Mouse (Mus musculus): ENCODE measurements around the gene Aif1. TPM values are rescaled to one million over a fixed set of nuclear protein-coding genes. Genes with fewer than 3 reads are reported as not detected.

The Aif1 gene
- polyA plus RNA-seq, 1 experiment from 2014 or later = 6.2 TPM

DNA sequence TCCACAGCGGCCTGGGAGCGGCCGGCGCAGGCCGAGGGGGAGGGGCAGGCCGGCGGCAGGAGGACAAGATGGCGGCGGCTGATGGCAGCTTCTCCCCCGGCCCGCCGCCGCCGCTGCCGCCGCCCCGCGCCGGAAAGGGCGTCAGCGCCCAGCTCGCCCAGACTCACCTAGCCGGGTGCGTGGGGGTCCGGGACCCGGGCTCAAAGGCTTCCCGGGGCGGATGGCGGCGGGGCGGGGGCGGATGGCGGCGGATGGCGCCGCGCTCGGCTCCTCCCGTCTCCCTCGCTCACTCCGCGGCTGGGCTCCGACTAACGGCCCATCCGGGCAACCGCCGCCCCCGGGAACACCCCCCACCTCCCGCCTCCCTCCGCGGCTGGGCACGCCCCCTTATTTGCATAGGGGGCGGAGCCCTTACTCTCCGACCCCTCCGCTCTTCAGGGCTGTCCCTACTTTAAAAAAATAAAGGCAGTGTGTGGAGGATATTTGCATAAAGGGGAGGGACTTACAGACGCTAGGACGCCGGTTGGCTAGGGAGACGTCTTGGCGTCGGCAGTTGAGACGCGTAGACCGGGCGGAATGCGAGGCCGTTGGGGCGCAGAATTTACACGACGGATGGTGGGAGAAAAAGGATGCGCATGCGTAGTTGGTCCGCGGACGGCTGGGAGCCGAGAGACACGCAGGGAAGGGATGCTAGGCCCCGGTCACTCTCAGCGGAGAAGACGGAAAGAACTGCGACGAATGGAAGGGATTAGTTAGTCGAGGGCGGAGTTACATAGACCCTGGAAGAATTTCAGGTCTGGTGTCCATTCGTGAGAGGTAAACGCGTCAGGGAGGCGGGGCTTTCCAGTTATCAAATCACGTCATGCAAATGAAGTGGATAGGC is 11.1 kb downstream of the Aif1 start, which contains the start of gene Prrc2a:
Gene Prrc2a (minus strand): TSS at position 330 of the 883 bp plus-strand sequence.
- peak within 1 kb of the TSS; percentile 99 for H3K4me3 ChIP-seq (ENCODE audit: low read depth, low read length)
- peak within 1 kb of the TSS; percentile 99 for H3K27ac ChIP-seq (ENCODE audit: low read length)
- peak within 1 kb of the TSS; percentile 71 for H3K4me2 ChIP-seq (ENCODE audit: low read length)
- no peaks in the 10 kb centered on the region for H3K9me3 ChIP-seq (replicated peaks; ENCODE audit: control insufficient read depth, low read length, poor library complexity, severe bottlenecking)
- H3K36me3 ChIP-seq (ENCODE audit: control insufficient read depth, insufficient read depth, low read length) = peaks cover 15% of the 10 kb centered on the region
- peak within 1 kb of the TSS; percentile 100 for H3K9ac ChIP-seq (ENCODE audit: low read depth, low read length)
- peak; percentile 94 for ATAC-seq
- H3K4me1 ChIP-seq (ENCODE audit: control insufficient read depth, insufficient read depth, low read length) = peaks cover 29% of the 10 kb centered on the region
- under 1% methylated on average over 43 of the region's 89 CpGs for WGBS
- no peaks in the 10 kb centered on the region for H3K27me3 ChIP-seq (ENCODE audit: control insufficient read depth, insufficient read depth, low read depth, low read length)

DNA sequence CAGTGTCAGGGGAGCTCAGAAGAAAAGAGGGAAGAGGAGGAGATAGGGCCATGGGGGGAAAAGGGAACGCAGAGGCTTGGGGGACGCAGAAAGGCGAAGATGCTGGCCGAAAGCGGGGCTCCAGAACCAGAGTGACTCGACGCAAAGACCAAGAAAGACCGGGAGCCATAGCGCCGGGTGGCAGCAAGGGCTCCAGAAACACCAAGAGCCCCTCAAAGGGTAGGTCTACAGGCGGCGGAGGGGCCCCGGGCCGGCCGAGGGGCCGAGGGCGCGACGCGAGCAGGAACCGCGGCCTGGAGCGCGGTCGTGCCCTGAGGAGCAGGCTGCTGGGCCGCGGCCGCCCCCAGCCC is 11.7 kb downstream of the Aif1 start:
- H3K27ac ChIP-seq (ENCODE audit: low read length) = peak overlapping the region; percentile 99
- under 1% methylated on average over 26 of the region's 28 CpGs for WGBS
- H3K4me2 ChIP-seq (ENCODE audit: low read length) = peak overlapping the region; percentile 71
- H3K36me3 ChIP-seq (ENCODE audit: control insufficient read depth, insufficient read depth, low read length) = peaks cover 21% of the 10 kb centered on the region
- no peaks in the 10 kb centered on the region for H3K27me3 ChIP-seq (ENCODE audit: control insufficient read depth, insufficient read depth, low read depth, low read length)
- no peaks in the 10 kb centered on the region for H3K9me3 ChIP-seq (replicated peaks; ENCODE audit: control insufficient read depth, low read length, poor library complexity, severe bottlenecking)
- peak overlapping the region; percentile 99 for H3K4me3 ChIP-seq (ENCODE audit: low read depth, low read length)
- H3K4me1 ChIP-seq (ENCODE audit: control insufficient read depth, insufficient read depth, low read length) = peaks cover 29% of the 10 kb centered on the region
- ATAC-seq = no peak
- peak overlapping the region; percentile 100 for H3K9ac ChIP-seq (ENCODE audit: low read depth, low read length)

DNA sequence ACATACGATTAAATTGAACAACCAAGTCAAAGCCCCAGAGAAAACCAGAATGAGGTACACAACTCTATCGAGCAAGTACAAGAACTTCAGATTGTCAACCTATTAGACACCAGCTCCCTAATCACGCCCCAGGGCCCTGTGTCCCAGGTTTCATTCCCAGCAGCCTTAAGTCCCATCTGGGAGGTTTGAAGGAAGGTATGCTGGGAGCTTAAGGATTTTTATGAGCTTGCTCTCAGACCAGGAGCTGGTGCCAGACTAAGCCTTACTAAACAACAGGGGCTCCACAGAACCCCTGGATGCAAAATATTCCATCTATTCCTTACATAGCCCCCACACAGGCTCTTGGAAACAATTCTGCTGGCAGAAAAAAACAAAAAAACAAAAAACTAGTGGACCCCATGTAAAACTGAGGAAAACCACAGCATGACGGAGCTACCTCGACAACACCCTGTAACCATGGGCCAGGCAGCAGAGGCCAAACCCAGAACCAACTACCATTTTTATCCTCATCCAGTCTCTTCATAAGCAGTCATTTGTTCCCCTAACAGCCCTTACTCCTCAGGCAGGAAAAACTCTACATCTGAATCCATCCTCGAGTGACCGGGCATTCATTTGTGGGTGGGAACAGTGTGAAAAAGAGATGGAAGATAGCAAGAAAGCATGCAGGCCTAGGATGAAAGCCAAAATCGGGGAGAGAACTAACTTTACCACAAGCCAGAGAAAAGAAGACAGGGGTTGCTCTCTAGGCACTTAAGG is 12.4 kb downstream of the Aif1 start:
- Histone ChIP-seq H3K9ac (ENCODE audit: low read depth, low read length) (peak overlapping the region; percentile 100), H3K27me3 (ENCODE audit: control insufficient read depth, insufficient read depth, low read depth, low read length) (no peaks in the 10 kb centered on the region), H3K4me3 (ENCODE audit: low read depth, low read length) (peak overlapping the region; percentile 99), H3K4me1 (ENCODE audit: control insufficient read depth, insufficient read depth, low read length) (peaks cover 29% of the 10 kb centered on the region), H3K4me2 (ENCODE audit: low read length) (peak overlapping the region; percentile 71), H3K9me3 (replicated peaks; ENCODE audit: control insufficient read depth, low read length, poor library complexity, severe bottlenecking) (no peaks in the 10 kb centered on the region), H3K36me3 (ENCODE audit: control insufficient read depth, insufficient read depth, low read length) (peaks cover 28% of the 10 kb centered on the region), H3K27ac (ENCODE audit: low read length) (peak overlapping the region; percentile 99)
- 8% methylated on average over 8 of the region's 8 CpGs for WGBS
- no peak for ATAC-seq

DNA sequence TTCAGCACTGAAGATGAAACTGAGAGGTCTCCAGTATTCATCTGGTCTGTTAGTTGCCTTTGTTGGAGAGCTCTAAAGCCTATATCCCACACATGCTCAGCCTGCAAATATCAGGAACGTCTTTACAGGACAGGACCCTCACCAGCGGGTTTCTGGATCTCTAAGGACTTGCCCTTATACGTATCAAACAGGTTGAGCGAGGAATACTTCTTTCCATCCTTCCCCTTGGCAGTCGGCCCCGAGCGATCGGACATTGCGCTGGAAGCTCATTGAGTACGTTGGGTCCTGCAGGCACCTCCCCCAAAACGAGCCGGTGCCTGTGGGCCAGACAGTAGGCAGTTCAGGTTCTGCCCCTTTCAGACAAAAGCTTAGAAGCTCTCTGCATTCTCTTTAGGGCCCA is 13.1 kb downstream of the Aif1 start:
- ATAC-seq = no peak
- Histone ChIP-seq H3K9ac (ENCODE audit: low read depth, low read length) (peak overlapping the region; percentile 100), H3K4me1 (ENCODE audit: control insufficient read depth, insufficient read depth, low read length) (peaks cover 29% of the 10 kb centered on the region), H3K4me3 (ENCODE audit: low read depth, low read length) (peak overlapping the region; percentile 99), H3K27ac (ENCODE audit: low read length) (peak overlapping the region; percentile 48; the same call in 1 of the 2 replicates), H3K36me3 (ENCODE audit: control insufficient read depth, insufficient read depth, low read length) (peaks cover 35% of the 10 kb centered on the region), H3K27me3 (ENCODE audit: control insufficient read depth, insufficient read depth, low read depth, low read length) (no peaks in the 10 kb centered on the region), H3K9me3 (replicated peaks; ENCODE audit: control insufficient read depth, low read length, poor library complexity, severe bottlenecking) (no peaks in the 10 kb centered on the region), H3K4me2 (ENCODE audit: low read length) (peak overlapping the region; percentile 71)
- 30% methylated on average over 12 of the region's 12 CpGs for WGBS

DNA sequence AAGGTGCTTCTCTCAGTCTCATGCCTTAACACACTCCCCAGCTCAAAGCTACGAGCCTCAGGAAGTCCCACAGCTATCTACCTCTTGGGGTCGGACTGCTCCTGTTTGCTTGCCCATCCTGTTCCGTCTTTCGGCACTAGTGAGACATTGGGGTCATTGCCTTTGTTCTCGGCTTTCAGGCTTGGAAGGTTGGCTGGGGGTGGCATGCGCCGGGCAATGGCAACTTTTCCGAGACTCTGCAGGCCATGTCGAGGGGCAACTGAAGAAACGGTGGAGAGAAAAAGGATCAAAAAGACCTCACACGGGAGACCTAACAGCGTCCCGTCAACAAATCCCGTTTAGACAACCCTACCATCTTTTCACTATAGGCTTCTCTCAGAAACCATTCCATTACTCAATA is 13.7 kb downstream of the Aif1 start:
- Histone ChIP-seq H3K36me3 (ENCODE audit: control insufficient read depth, insufficient read depth, low read length) (peaks cover 41% of the 10 kb centered on the region), H3K9ac (ENCODE audit: low read depth, low read length) (peak overlapping the region; percentile 100), H3K4me1 (ENCODE audit: control insufficient read depth, insufficient read depth, low read length) (peaks cover 29% of the 10 kb centered on the region), H3K27me3 (ENCODE audit: control insufficient read depth, insufficient read depth, low read depth, low read length) (no peaks in the 10 kb centered on the region), H3K9me3 (replicated peaks; ENCODE audit: control insufficient read depth, low read length, poor library complexity, severe bottlenecking) (no peaks in the 10 kb centered on the region), H3K4me2 (ENCODE audit: low read length) (peak overlapping the region; percentile 71), H3K27ac (ENCODE audit: low read length) (no peak overlapping the region), H3K4me3 (ENCODE audit: low read depth, low read length) (peak overlapping the region; percentile 99)
- no peak for ATAC-seq
- WGBS = 57% methylated on average over 14 of the region's 14 CpGs

DNA sequence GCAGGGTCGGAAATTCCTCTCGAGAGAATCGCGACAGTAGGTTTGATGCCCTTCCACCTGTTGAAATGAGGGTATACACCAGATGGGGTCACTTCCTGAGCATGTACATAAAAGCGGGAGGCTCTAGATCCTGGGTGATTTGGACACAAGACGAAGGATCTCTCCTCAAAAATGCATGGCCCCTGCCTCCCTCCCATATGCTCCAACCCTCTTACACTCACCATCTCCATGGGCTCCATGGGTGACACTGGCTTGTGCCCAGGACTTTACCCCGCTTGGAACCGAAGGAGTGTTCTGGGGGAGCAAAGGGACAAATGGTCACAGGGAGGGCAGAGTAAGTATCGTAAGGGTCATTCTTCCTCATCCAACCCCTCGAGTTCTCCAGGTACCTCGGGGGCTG is 14.4 kb downstream of the Aif1 start:
- Histone ChIP-seq H3K4me2 (ENCODE audit: low read length) (peak overlapping the region; percentile 0; the same call in 1 of the 2 replicates), H3K36me3 (ENCODE audit: control insufficient read depth, insufficient read depth, low read length) (peaks cover 48% of the 10 kb centered on the region), H3K4me3 (ENCODE audit: low read depth, low read length) (no peak overlapping the region), H3K9me3 (replicated peaks; ENCODE audit: control insufficient read depth, low read length, poor library complexity, severe bottlenecking) (no peaks in the 10 kb centered on the region), H3K27me3 (ENCODE audit: control insufficient read depth, insufficient read depth, low read depth, low read length) (no peaks in the 10 kb centered on the region), H3K27ac (ENCODE audit: low read length) (no peak overlapping the region), H3K4me1 (ENCODE audit: control insufficient read depth, insufficient read depth, low read length) (peaks cover 26% of the 10 kb centered on the region), H3K9ac (ENCODE audit: low read depth, low read length) (no peak overlapping the region)
- 88% methylated on average over 11 of the region's 11 CpGs for WGBS
- ATAC-seq = no peak

DNA sequence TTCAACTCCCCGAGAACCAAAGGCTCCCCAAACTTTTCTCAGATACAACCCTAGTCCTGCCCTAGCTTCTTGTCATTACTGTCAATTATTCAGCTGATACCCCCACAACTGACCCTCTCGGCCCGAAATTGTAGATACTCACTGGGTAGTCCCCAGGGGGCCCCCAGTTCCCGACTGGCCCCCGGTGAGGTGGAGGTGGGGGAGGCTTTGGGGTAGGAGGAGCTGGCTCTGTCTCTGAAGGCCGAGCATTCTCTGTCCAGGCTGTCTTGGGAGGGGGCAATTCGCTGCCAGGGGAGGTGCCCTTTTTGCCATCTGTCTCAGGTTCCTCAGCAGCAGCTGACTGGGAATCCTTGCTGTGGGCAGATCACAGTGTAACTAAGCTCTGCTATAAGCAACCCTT is 16.2 kb downstream of the Aif1 start:
- WGBS = 87% methylated on average over 7 of the region's 7 CpGs
- Histone ChIP-seq H3K36me3 (ENCODE audit: control insufficient read depth, insufficient read depth, low read length) (peaks cover 66% of the 10 kb centered on the region), H3K27me3 (ENCODE audit: control insufficient read depth, insufficient read depth, low read depth, low read length) (no peaks in the 10 kb centered on the region), H3K4me3 (ENCODE audit: low read depth, low read length) (no peak overlapping the region), H3K9me3 (replicated peaks; ENCODE audit: control insufficient read depth, low read length, poor library complexity, severe bottlenecking) (no peaks in the 10 kb centered on the region), H3K9ac (ENCODE audit: low read depth, low read length) (no peak overlapping the region), H3K4me2 (ENCODE audit: low read length) (no peak overlapping the region), H3K27ac (ENCODE audit: low read length) (no peak overlapping the region), H3K4me1 (ENCODE audit: control insufficient read depth, insufficient read depth, low read length) (peaks cover 18% of the 10 kb centered on the region)
- ATAC-seq = no peak

DNA sequence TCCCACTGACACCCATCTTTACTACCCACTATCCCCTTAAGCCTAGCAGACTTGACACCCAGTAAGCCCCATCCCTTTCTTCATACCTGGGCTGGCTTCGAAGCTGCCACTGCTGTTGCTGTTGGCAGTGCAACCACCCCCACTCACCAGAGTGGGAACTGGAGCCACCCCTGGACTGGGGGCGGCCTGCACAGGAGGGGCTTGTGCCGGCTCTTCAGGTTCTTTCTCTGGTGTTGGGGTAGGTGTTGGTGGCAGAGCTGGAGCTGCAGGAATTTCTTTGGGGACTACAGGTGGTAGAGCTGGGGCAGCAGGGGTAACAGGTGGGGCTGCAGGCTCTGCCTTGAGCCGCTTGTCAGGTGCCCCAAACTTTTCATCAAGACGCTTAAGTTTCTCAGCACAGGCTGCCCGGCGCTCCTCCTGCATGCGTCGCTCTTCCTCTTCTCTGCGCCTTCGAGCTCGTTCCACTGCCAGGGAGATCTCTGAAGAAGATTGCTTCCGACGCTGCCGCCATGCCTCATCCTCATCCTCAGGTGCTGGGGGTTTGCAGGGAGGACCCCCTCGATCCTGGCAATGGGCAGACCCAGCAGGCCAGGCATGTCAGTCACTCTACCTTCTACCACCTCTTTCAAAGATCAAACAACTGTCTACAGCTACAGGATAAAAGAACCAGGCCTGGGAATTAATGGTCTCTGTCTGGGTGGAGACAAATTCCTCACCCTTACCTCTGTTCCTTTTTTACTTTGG is 16.8 kb downstream of the Aif1 start:
- H3K27me3 ChIP-seq (ENCODE audit: control insufficient read depth, insufficient read depth, low read depth, low read length) = no peaks in the 10 kb centered on the region
- H3K4me3 ChIP-seq (ENCODE audit: low read depth, low read length) = no peak overlapping the region
- H3K36me3 ChIP-seq (ENCODE audit: control insufficient read depth, insufficient read depth, low read length) = peaks cover 72% of the 10 kb centered on the region
- ATAC-seq = no peak
- 95% methylated on average over 16 of the region's 16 CpGs for WGBS
- H3K9ac ChIP-seq (ENCODE audit: low read depth, low read length) = no peak overlapping the region
- no peak overlapping the region for H3K27ac ChIP-seq (ENCODE audit: low read length)
- no peaks in the 10 kb centered on the region for H3K9me3 ChIP-seq (replicated peaks; ENCODE audit: control insufficient read depth, low read length, poor library complexity, severe bottlenecking)
- H3K4me2 ChIP-seq (ENCODE audit: low read length) = no peak overlapping the region
- H3K4me1 ChIP-seq (ENCODE audit: control insufficient read depth, insufficient read depth, low read length) = peaks cover 18% of the 10 kb centered on the region

Data from midbrain, embryonic 16.5 days (tissue).